Mouse (Mus musculus): ENCODE measurements around the gene Capn7. TPM values are rescaled to one million over a fixed set of nuclear protein-coding genes. Genes with fewer than 3 reads are reported as not detected.
A peak's percentile ranks its signal among the peaks of the same experiment; 100 is the strongest.

The Capn7 gene
- total RNA-seq, 2 experiments from 2014 or later = 24.6 to 25.6 TPM

DNA sequence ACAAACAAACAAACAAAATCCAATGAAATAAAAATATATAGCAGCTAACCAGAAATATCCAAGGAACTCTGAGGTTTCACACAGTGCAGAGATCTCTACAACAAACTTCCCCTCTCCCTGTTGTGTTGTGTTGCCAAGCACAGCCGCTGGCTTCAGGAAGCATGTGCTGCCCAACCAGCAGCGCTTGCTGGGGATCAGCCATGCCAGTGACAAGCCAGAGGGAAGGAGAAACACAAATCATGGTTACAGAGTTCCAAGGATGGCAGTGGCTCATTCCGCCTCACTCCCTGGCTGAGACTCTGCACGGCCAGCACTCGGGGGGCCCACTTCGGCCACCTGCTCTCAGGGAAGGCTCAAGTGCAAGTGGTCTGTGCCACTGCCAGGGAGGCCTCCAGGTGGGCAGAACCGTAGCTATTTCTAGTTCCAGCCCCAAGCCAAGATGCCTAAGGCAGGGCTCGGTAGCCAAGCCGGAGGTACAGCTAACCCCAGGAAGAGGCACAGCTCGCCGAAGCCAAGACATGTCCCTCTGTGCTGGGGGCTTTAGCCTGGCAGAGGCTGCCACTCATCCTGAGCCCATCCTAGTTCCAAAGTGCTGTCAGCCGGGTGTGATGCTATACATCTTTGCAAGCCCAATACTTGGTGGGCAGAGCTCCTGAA is 69.8 kb downstream of the Capn7 start:
- intact Hi-C loops (cut with DNase I; ENCODE audit: low total_unique reads) = no loop called here
- DNase-seq = peak; percentile 57

DNA sequence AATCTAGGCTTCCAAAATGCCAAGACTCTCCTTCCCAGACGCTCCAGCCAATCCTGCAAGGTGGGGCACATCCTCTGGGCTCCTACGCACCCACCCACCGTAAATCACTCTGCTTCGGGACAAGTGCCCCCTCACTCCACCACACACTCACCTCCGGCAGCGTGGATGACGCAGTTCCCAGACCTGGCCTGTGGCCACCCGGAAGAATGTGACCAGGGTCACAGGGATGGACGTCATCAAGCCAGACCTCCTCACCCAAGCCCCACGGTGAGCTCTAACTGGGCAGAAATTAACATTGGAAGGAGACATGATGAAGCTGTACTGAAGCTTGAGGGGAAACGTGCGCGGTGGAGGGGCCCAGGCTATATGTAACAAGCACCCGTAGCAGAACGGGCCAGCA is 70.8 kb downstream of the Capn7 start:
- no peak for DNase-seq
- intact Hi-C loops (cut with DNase I; ENCODE audit: low total_unique reads) = no loop called here

DNA sequence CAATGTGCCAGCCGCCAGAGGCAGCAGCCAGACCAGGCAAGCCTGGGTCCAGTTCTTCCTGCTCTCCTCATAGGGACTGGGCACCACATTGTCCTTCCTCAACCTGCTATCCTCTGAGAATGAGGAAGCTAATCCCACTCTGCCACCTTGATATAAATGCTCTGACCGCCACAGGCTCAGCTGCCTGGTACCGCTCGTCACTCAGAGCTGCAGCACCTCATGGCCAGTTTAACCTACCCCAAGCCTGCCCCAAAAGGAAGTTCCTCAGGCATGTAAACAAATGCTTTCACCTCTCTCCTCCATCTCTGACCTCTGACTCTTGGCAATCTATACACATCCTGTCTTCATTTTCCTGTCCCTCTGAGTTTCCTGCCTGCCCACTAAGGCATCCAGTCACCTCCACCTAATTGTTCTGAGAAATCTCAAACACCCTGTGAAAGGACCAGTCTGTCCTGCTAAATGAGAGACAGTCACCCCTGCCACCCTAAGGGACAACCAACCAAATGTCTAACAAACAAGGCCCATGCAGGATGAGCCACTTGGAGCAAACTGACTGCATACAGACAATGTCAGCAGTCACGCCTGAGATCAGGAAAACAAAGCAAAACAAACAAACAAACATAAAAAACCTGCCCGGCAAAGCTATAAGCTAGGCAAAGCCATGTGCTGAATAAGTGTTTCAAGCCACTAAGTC is 71.6 kb downstream of the Capn7 start:
- intact Hi-C loops (cut with DNase I; ENCODE audit: low total_unique reads) = no loop called here
- DNase-seq = no peak

DNA sequence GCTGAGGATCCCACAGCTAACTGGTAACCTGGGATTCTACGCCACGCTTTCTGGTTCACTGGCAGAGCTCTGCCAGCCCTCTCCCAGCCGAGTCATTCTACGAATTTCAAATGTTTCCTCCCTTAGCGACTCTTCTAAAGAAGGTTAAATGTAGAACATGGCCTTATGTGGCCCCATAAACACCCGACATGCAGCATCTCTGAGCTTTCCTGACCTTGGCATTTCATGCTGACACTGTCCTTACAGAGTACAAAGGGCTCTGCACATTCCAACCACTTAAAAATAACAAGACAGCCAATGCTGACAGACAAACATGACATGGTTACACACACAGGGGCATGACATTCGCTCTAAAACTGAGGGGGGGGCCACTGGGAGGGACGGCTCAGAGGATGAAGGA is 72.2 kb downstream of the Capn7 start:
- no peak for DNase-seq
- intact Hi-C loops (cut with DNase I; ENCODE audit: low total_unique reads) = no loop called here

DNA sequence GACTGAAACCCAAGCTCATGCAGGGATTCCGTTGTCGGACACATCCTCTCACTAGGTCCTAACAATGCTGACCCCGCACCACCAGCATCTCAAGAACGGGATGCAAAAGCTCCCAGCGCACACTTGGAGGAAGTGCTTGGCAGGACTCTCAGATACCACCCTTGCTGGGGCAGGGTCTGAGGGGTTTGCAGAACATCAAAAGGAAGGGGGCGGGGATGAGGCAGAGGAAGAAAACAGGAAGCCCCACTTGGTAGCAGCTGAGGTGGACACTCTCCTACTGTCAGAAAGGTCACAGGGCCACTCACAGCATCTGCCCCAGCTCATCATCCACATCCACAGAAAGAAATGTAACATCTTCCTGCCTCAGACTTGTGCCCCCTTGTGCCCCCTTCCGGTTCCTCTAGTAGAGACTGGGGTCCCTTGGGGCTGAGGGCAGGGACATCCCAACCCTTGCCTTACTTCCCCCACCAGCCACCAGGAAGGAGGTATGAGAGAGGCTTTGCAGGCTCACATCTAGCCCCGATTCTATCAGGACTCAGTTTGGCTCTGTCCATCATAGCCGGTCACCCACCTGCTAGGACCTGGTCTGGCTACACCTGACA is 73.8 kb downstream of the Capn7 start:
- intact Hi-C loops (cut with DNase I; ENCODE audit: low total_unique reads) = no loop called here
- DNase-seq = no peak

DNA sequence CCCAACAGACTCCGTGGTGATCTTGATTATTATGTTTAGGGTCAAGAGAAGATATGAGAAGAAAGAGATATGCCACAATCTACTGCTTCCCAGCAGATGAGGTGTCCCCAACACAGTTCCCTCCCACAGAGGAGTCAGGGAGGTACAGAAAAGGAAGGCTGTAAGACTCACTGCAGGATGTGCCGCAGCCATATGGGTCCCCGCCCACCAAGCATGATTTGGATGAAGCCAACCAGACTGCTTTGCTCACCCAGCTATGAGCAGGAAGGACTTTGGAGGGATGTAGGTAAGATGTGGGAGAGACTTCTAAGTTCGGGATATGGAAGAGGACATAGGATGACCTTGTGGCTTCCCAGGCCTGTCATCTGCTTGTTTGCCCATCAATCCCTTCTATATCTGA is 74.3 kb downstream of the Capn7 start:
- DNase-seq = no peak
- intact Hi-C loops (cut with DNase I; ENCODE audit: low total_unique reads) = no loop called here

DNA sequence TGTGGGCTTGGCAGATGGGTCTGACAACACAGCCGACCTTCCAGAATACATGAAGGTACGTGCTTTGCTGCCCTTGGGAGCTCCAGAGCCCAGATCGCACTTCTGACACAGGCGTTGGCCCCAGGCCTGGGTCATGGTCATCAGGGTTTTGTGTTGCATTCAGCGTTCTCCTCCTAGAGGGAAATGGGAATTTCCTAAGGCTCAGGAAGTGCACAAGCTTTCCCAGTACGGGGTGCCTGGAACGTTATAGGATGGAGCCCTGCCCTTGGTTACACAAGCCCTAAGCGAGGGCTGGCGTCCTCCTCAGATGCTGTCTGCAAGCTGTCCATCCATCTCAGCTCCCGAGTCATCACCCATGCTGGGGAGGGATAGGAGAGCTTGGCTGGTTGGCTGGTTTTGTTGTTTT is 76.2 kb downstream of the Capn7 start:
- intact Hi-C loops (cut with DNase I; ENCODE audit: low total_unique reads) = no loop called here

DNA sequence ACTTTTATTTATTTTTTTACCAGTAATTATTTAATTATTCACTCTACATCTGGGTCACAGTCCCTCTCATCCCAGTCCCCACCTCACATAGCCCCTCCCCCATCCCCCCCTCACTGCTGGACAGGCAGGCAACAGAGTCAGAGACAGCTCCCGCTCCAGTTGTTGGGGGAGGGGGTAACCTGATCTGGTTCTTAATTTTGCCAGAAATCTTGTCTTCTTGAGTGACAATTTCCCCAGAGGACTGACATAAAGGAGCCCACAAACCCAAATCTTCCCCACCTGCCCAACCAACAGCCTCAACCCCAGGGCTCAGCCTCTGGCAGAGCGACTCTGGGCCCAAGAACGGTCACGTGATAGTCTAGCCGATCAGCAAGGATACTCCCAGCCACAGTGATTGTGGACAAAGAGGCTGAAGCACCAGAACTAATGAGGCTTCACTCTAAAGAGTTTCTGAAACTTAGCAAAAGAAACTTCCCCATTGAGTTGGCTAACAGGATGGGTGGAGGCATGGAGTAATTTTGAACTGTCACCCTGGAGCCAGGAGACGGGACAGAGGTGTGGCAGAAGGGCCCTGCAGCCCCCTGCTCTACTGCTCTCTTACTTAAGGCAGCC is 77.1 kb downstream of the Capn7 start:
- intact Hi-C loops (cut with DNase I; ENCODE audit: low total_unique reads) = no loop called here
- DNase-seq = no peak

More for the DNA sequence above, 76.2 kb downstream of the Capn7 start:
- DNase-seq = peak; percentile 59

DNA sequence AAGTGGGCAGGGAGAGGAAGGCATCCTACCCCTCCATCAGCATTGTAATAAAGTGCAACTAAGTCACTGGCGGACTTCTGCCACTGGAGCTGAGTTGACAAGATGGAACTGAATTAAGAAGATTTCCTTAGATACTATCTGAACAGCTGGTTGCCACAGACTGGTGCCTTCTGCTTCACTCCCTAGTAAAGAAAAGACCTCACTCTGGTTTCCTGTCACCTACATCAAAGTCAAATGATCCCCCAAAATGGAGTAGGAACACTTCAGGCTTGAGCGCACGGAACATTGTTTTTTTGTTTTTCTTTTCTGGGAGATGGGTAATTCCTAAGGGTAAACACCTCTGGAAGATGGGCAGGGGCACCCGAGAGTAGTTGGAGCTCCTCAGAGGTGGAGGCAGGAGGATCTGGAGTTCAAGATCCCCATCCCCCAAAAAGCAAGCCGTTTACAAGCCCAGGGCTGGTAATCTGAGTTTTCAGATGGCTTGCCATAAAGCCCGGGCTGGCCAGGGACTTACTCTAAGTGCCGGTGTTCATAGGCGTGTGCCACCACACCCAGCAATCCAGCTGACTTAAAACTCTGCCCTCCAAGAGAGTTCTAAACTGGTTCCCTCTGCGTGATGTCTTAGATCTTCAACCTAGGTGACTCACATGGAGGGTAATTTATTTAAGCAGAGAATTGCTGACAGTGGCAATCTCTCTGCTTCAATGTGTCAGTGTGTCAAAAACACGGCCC is 78.0 kb downstream of the Capn7 start:
- no peak for DNase-seq
- intact Hi-C loops (cut with DNase I; ENCODE audit: low total_unique reads) = no loop called here

DNA sequence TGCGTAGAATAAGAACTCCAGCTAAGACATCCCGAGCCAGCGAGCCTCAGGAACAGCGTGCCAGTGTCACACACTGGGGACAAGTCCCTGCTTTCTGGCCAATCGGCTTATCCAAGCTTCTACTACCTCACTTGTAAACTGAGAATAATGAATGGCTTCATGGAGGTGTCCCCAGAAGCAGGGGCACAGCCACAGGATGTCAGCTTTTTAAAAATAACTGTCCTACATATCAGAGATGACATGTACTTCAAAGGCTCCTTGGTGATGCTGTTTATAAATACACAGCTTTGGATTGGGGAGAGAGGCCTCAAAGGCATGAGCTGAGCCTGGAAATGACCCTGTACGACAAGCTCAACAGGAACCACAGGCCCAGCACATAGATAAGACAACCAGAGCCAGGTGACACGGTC is 78.5 kb downstream of the Capn7 start:
- intact Hi-C loops (cut with DNase I; ENCODE audit: low total_unique reads) = no loop called here
- DNase-seq = peak; percentile 35

DNA sequence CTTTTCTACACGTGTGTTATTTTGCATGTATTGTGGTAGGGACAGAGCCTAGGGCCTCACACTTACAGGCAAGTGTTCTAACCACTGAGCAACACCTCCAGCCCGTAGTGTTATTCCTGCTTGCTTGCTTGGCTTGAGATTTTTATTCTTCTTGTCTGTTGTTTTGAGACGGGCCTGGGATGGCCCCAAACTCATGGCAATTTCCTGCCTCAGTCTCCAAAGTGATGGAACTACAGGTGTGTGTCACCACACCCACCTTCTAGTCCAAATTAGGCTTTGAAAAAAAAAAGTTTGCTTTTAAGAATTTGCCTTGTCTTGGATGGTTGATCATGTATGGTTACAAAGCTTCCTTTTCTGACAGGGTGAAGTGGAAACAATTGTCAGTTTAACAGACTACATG is 80.0 kb downstream of the Capn7 start:
- intact Hi-C loops (cut with DNase I; ENCODE audit: low total_unique reads) = no loop called here
- no peak for DNase-seq

DNA sequence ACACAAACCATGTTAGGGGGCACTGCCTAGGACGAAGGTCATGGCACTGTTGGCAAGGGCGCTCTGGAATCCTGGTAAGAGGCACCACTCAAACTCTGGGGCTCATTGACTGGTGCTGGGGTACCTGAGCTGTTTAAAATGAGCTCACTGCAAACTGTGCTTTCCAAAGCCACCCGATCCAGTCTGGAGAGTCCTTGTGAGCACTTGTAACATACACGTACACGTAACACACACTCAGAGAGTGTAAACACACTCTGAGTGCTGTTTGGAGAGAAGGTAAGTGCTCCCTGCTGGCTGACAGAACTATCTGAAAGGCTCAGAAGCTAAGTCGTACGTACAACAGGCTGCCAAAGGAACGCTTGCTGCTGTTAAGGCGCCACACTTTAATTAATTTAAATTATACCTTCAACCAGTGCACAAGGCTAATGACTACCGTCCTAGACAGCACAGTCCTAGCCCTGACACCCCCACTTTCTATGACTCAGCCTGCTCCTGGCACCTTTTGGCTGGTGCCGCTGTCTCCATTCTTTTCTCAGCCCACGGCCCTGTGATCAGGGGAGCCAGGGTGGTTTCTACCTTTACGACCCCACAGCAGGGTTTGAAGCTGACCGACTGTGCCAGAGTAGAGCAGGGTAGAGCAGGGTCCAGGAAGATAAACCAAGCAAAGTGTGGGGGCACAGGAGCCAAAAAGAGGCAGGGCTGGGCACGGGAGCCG is 80.6 kb downstream of the Capn7 start:
- DNase-seq = no peak
- intact Hi-C loops (cut with DNase I; ENCODE audit: low total_unique reads) = no loop called here

DNA sequence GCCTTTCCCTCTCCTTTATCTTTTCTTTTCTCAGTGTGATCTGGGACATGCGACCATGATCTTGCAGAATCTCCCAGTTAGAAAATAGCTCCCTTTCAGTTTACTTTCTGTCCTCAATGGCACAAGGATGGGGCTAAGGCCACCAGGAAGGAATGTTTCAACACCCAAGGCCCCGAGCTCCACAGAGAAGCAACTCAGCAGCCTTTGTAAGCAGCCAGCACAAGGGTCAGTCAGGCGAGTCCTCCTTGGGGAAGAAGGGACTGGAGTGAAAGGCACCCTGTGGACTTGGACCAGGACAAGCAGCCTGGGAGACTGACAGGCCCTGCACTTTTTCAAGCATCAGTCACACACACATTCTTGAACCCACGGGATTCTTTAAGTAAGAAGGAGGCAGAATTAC is 82.8 kb downstream of the Capn7 start:
- intact Hi-C loops (cut with DNase I; ENCODE audit: low total_unique reads) = no loop called here
- no peak for DNase-seq

DNA sequence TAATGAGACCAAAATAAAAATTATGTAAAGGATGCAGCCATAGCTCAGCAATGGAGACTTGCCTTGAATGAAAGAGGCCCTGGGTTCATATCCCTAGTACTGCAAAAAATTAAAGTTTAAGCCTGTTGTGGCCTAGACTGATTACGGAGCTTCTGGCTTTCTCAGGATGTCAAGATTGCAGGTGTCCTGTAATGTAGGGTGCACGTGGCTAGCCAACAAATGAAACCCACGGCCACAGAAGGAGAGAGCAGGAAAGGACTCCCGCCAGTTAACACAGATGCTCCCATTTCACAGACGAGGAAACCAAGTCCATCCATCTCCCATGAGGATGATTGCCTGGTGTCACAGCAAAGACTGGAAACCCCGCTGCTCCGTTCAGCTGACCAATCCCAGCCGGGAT is 83.7 kb downstream of the Capn7 start:
- intact Hi-C loops (cut with DNase I; ENCODE audit: low total_unique reads) = no loop called here

DNA sequence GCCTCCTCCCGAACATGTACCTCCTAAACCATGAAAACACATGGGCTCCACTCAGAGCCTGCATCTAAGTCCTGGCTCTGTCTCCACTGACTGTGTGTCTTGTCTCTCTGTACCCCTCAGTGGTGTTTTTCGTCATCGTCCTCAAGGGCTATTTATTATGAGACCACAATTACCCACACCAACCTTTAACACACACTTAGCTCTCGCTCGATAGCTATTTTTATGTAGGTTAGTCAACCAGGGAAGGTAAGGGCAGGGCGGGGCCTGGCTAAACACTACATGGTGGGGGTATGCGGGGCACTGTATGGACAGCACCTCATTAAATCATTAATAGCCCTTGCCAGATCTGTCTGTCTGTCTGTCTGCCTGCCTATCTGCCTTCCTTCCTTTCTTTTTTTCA is 84.1 kb downstream of the Capn7 start:
- DNase-seq = no peak
- intact Hi-C loops (cut with DNase I; ENCODE audit: low total_unique reads) = no loop called here

More for the DNA sequence above, 83.7 kb downstream of the Capn7 start:
- DNase-seq = no peak

DNA sequence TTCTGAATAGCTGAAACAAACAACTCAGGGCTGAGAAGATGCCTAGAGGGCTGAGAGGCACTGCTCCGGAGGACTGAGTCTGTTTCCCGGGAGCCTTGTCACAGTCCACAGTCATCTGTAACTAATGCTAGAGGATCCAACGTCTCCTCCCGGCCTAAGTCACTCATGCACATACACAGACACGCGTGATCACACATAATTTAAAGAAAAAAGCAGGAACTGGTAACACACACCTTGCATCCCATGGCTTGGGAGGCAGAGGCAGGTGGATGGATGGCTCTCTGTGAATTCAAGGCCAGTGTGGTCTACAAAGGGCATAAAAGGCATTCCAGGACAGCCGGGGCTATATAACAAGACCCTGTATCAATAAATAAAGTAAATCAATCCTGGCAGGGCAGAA is 84.5 kb downstream of the Capn7 start:
- intact Hi-C loops (cut with DNase I; ENCODE audit: low total_unique reads) = no loop called here
- no peak for DNase-seq

Measured in gastrocnemius, postnatal 14 days (tissue).